Mouse (Mus musculus): Measurements from ENCODE around the gene Pign. TPM values are rescaled to one million over a fixed set of nuclear protein-coding genes. Genes with fewer than 3 reads are reported as not detected.
A peak's percentile ranks its signal among the peaks of the same experiment; 100 is the strongest.

The Pign gene
- polyA plus RNA-seq, 1 experiment = 33.6 TPM

- H3K4me3 ChIP-seq (ENCODE audit: low read depth, low read length) = no peak overlapping the region
- no peaks in the 10 kb centered on the region for H3K9me3 ChIP-seq (replicated peaks; ENCODE audit: control insufficient read depth, insufficient read depth, low read length, poor library complexity, severe bottlenecking)
- peaks cover 2% of the 10 kb centered on the region; the same call in 1 of the 2 replicates for H3K36me3 ChIP-seq (ENCODE audit: control insufficient read depth, insufficient read depth, low read length, poor library complexity, severe bottlenecking)
- TF ChIP-seq CTCF (IDR thresholded peaks at IDR 0.05; ENCODE audit: low read depth, low read length) (no peak), EP300 (IDR thresholded peaks at IDR 0.05; ENCODE audit: insufficient read depth, low read depth, low read length) (no peak), POLR2A (IDR thresholded peaks at IDR 0.05; ENCODE audit: insufficient read depth, low read length) (no peak)
- no peak overlapping the region for H3K27ac ChIP-seq (ENCODE audit: insufficient read depth, low read length)
- H3K4me1 ChIP-seq (ENCODE audit: control insufficient read depth, insufficient read depth, low read length) = no peaks in the 10 kb centered on the region
- H3K9ac ChIP-seq (ENCODE audit: low read depth, poor library complexity, severe bottlenecking) = no peak overlapping the region
- H3K27me3 ChIP-seq (ENCODE audit: control insufficient read depth, insufficient read depth, low read length, poor library complexity, severe bottlenecking) = no peaks in the 10 kb centered on the region
These were observed 22.0 kb upstream of the Pign start for GRCm38 (mm10) chr1:105685501-105685900.

GRCm38 (mm10) chr1:105680587-105680986 is 17.1 kb upstream of the Pign start:
- Histone ChIP-seq H3K36me3 (ENCODE audit: control insufficient read depth, insufficient read depth, low read length, poor library complexity, severe bottlenecking) (peaks cover 2% of the 10 kb centered on the region), H3K4me3 (ENCODE audit: low read depth, low read length) (no peak overlapping the region), H3K4me1 (ENCODE audit: control insufficient read depth, insufficient read depth, low read length) (no peaks in the 10 kb centered on the region), H3K27me3 (ENCODE audit: control insufficient read depth, insufficient read depth, low read length, poor library complexity, severe bottlenecking) (no peaks in the 10 kb centered on the region), H3K27ac (ENCODE audit: insufficient read depth, low read length) (no peak overlapping the region), H3K9ac (ENCODE audit: low read depth, poor library complexity, severe bottlenecking) (no peak overlapping the region), H3K9me3 (replicated peaks; ENCODE audit: control insufficient read depth, insufficient read depth, low read length, poor library complexity, severe bottlenecking) (no peaks in the 10 kb centered on the region)
- TF ChIP-seq POLR2A (IDR thresholded peaks at IDR 0.05; ENCODE audit: insufficient read depth, low read length) (no peak), CTCF (IDR thresholded peaks at IDR 0.05; ENCODE audit: low read depth, low read length) (peak; percentile 51)

GRCm38 (mm10) chr1:105674763-105675162 is 11.3 kb upstream of the Pign start:
- no peak overlapping the region for H3K4me3 ChIP-seq (ENCODE audit: low read depth, low read length)
- no peak overlapping the region for H3K9ac ChIP-seq (ENCODE audit: low read depth, poor library complexity, severe bottlenecking)
- H3K27me3 ChIP-seq (ENCODE audit: control insufficient read depth, insufficient read depth, low read length, poor library complexity, severe bottlenecking) = no peaks in the 10 kb centered on the region
- no peak overlapping the region for H3K27ac ChIP-seq (ENCODE audit: insufficient read depth, low read length)
- no peaks in the 10 kb centered on the region for H3K9me3 ChIP-seq (replicated peaks; ENCODE audit: control insufficient read depth, insufficient read depth, low read length, poor library complexity, severe bottlenecking)
- TF ChIP-seq CTCF (IDR thresholded peaks at IDR 0.05; ENCODE audit: low read depth, low read length) (no peak), POLR2A (IDR thresholded peaks at IDR 0.05; ENCODE audit: insufficient read depth, low read length) (no peak), EP300 (IDR thresholded peaks at IDR 0.05; ENCODE audit: insufficient read depth, low read depth, low read length) (no peak)
- no peaks in the 10 kb centered on the region for H3K4me1 ChIP-seq (ENCODE audit: control insufficient read depth, insufficient read depth, low read length)
- H3K36me3 ChIP-seq (ENCODE audit: control insufficient read depth, insufficient read depth, low read length, poor library complexity, severe bottlenecking) = no peaks in the 10 kb centered on the region; the same call in 1 of the 2 replicates

- no peak overlapping the region for H3K9ac ChIP-seq (ENCODE audit: low read depth, poor library complexity, severe bottlenecking)
- TF ChIP-seq POLR2A (IDR thresholded peaks at IDR 0.05; ENCODE audit: insufficient read depth, low read length) (no peak), CTCF (IDR thresholded peaks at IDR 0.05; ENCODE audit: low read depth, low read length) (no peak), EP300 (IDR thresholded peaks at IDR 0.05; ENCODE audit: insufficient read depth, low read depth, low read length) (no peak)
- H3K9me3 ChIP-seq (replicated peaks; ENCODE audit: control insufficient read depth, insufficient read depth, low read length, poor library complexity, severe bottlenecking) = no peaks in the 10 kb centered on the region
These were observed 6.2 kb upstream of the Pign start for GRCm38 (mm10) chr1:105669700-105670099.

GRCm38 (mm10) chr1:105663962-105664812 is 710 bp upstream of the Pign start:
- H3K27me3 ChIP-seq (ENCODE audit: control insufficient read depth, insufficient read depth, low read length, poor library complexity, severe bottlenecking) = no peaks in the 10 kb centered on the region
- no peak overlapping the region for H3K27ac ChIP-seq (ENCODE audit: insufficient read depth, low read length)
- no peaks in the 10 kb centered on the region for H3K36me3 ChIP-seq (ENCODE audit: control insufficient read depth, insufficient read depth, low read length, poor library complexity, severe bottlenecking)
- peak overlapping the region; percentile 86 for H3K9ac ChIP-seq (ENCODE audit: low read depth, poor library complexity, severe bottlenecking)
- H3K4me1 ChIP-seq (ENCODE audit: control insufficient read depth, insufficient read depth, low read length) = no peaks in the 10 kb centered on the region
- peak overlapping the region; percentile 80 for H3K4me3 ChIP-seq (ENCODE audit: low read depth, low read length)
- H3K9me3 ChIP-seq (replicated peaks; ENCODE audit: control insufficient read depth, insufficient read depth, low read length, poor library complexity, severe bottlenecking) = no peaks in the 10 kb centered on the region
- no peak for TF ChIP-seq CTCF (IDR thresholded peaks at IDR 0.05; ENCODE audit: low read depth, low read length)
- TF ChIP-seq EP300 (IDR thresholded peaks at IDR 0.05; ENCODE audit: insufficient read depth, low read depth, low read length) = no peak
- no peak for TF ChIP-seq POLR2A (IDR thresholded peaks at IDR 0.05; ENCODE audit: insufficient read depth, low read length)

More at GRCm38 (mm10) chr1:105669700-105670099, 6.2 kb upstream of the Pign start:
- Histone ChIP-seq H3K4me3 (ENCODE audit: low read depth, low read length) (no peak overlapping the region), H3K36me3 (ENCODE audit: control insufficient read depth, insufficient read depth, low read length, poor library complexity, severe bottlenecking) (no peaks in the 10 kb centered on the region), H3K27me3 (ENCODE audit: control insufficient read depth, insufficient read depth, low read length, poor library complexity, severe bottlenecking) (no peaks in the 10 kb centered on the region), H3K27ac (ENCODE audit: insufficient read depth, low read length) (no peak overlapping the region), H3K4me1 (ENCODE audit: control insufficient read depth, insufficient read depth, low read length) (no peaks in the 10 kb centered on the region)

- no peaks in the 10 kb centered on the region for H3K27me3 ChIP-seq (ENCODE audit: control insufficient read depth, insufficient read depth, low read length, poor library complexity, severe bottlenecking)
- H3K9ac ChIP-seq (ENCODE audit: low read depth, poor library complexity, severe bottlenecking) = peak overlapping the region; percentile 68
- no peaks in the 10 kb centered on the region for H3K36me3 ChIP-seq (ENCODE audit: control insufficient read depth, insufficient read depth, low read length, poor library complexity, severe bottlenecking)
- no peaks in the 10 kb centered on the region for H3K9me3 ChIP-seq (replicated peaks; ENCODE audit: control insufficient read depth, insufficient read depth, low read length, poor library complexity, severe bottlenecking)
- no peaks in the 10 kb centered on the region for H3K4me1 ChIP-seq (ENCODE audit: control insufficient read depth, insufficient read depth, low read length)
- TF ChIP-seq CTCF (IDR thresholded peaks at IDR 0.05; ENCODE audit: low read depth, low read length) (no peak), POLR2A (IDR thresholded peaks at IDR 0.05; ENCODE audit: insufficient read depth, low read length) (no peak), EP300 (IDR thresholded peaks at IDR 0.05; ENCODE audit: insufficient read depth, low read depth, low read length) (no peak)
- H3K27ac ChIP-seq (ENCODE audit: insufficient read depth, low read length) = no peak overlapping the region
- peak overlapping the region; percentile 92 for H3K4me3 ChIP-seq (ENCODE audit: low read depth, low read length)
These were observed 682 bp downstream of the Pign start for GRCm38 (mm10) chr1:105662820-105663170.
